Mouse (Mus musculus): Measurements from ENCODE around the gene Nmt1. TPM values are rescaled to one million over a fixed set of nuclear protein-coding genes. Genes with fewer than 3 reads are reported as not detected.

Gene Nmt1
- 48.5 TPM for polyA plus RNA-seq (2015; fragmentation: Illumina TruSeq; extraction: RNeasy Lipid Tissue Mini Kit (QIAGEN cat#74804); ENCODE audit: insufficient read depth, low replicate concordance)

GRCm38 (mm10) chr11:103028176-103028891 lies at the start of gene Nmt1, which contains the start of gene Dcakd:
Gene Nmt1 (plus strand): TSS chr11:103028190.
Gene Dcakd (minus strand): TSS chr11:103028333.

GRCm38 (mm10) chr11:103101481-103101865 lies 73.5 kb downstream of the Nmt1 start, which contains the start of the genes Plcd3 and Acbd4:
Gene Plcd3 (minus strand): TSS chr11:103101658.
Gene Acbd4 (plus strand): TSS chr11:103101682.

GRCm38 (mm10) chr11:103116008-103116818 lies 88.2 kb downstream of the Nmt1 start, which contains the start of gene Hexim1:
Gene Hexim1 (plus strand): TSS chr11:103116231.

Other genes with a start within 250 kb of the Nmt1 start
- 5.5 TPM for gene Gjc1, start 208.5 kb upstream of the Nmt1 start, polyA plus RNA-seq (2015; fragmentation: Illumina TruSeq; extraction: RNeasy Lipid Tissue Mini Kit (QIAGEN cat#74804); ENCODE audit: insufficient read depth, low replicate concordance)
- not detected for gene Higd1b, start 192.3 kb upstream of the Nmt1 start, polyA plus RNA-seq (2015; fragmentation: Illumina TruSeq; extraction: RNeasy Lipid Tissue Mini Kit (QIAGEN cat#74804); ENCODE audit: insufficient read depth, low replicate concordance)
- gene Eftud2, start 147.2 kb upstream of the Nmt1 start, polyA plus RNA-seq (2015; fragmentation: Illumina TruSeq; extraction: RNeasy Lipid Tissue Mini Kit (QIAGEN cat#74804); ENCODE audit: insufficient read depth, low replicate concordance): 82.0 TPM
- gene Ccdc103, start 147.0 kb upstream of the Nmt1 start, polyA plus RNA-seq (2015; fragmentation: Illumina TruSeq; extraction: RNeasy Lipid Tissue Mini Kit (QIAGEN cat#74804); ENCODE audit: insufficient read depth, low replicate concordance): not detected
- gene Fam187a, start 143.0 kb upstream of the Nmt1 start, polyA plus RNA-seq (2015; fragmentation: Illumina TruSeq; extraction: RNeasy Lipid Tissue Mini Kit (QIAGEN cat#74804); ENCODE audit: insufficient read depth, low replicate concordance): not detected
- gene Gfap, start 127.3 kb upstream of the Nmt1 start, polyA plus RNA-seq (2015; fragmentation: Illumina TruSeq; extraction: RNeasy Lipid Tissue Mini Kit (QIAGEN cat#74804); ENCODE audit: insufficient read depth, low replicate concordance): 0.83 TPM
- 2.7 TPM for gene Kif18b, start 103.1 kb upstream of the Nmt1 start, polyA plus RNA-seq (2015; fragmentation: Illumina TruSeq; extraction: RNeasy Lipid Tissue Mini Kit (QIAGEN cat#74804); ENCODE audit: insufficient read depth, low replicate concordance)
- not detected for gene C1ql1, start 81.5 kb upstream of the Nmt1 start, polyA plus RNA-seq (2015; fragmentation: Illumina TruSeq; extraction: RNeasy Lipid Tissue Mini Kit (QIAGEN cat#74804); ENCODE audit: insufficient read depth, low replicate concordance)
- 14.3 TPM for gene Dcakd, start 143 bp downstream of the Nmt1 start, polyA plus RNA-seq (2015; fragmentation: Illumina TruSeq; extraction: RNeasy Lipid Tissue Mini Kit (QIAGEN cat#74804); ENCODE audit: insufficient read depth, low replicate concordance)
- gene Plcd3, start 73.5 kb downstream of the Nmt1 start, polyA plus RNA-seq (2015; fragmentation: Illumina TruSeq; extraction: RNeasy Lipid Tissue Mini Kit (QIAGEN cat#74804); ENCODE audit: insufficient read depth, low replicate concordance): 0.93 TPM
- 17.7 TPM for gene Acbd4, start 73.5 kb downstream of the Nmt1 start, polyA plus RNA-seq (2015; fragmentation: Illumina TruSeq; extraction: RNeasy Lipid Tissue Mini Kit (QIAGEN cat#74804); ENCODE audit: insufficient read depth, low replicate concordance)
- gene Hexim1, start 88.0 kb downstream of the Nmt1 start, polyA plus RNA-seq (2015; fragmentation: Illumina TruSeq; extraction: RNeasy Lipid Tissue Mini Kit (QIAGEN cat#74804); ENCODE audit: insufficient read depth, low replicate concordance): 16.5 TPM
- 0.75 TPM for gene Hexim2, start 104.2 kb downstream of the Nmt1 start, polyA plus RNA-seq (2015; fragmentation: Illumina TruSeq; extraction: RNeasy Lipid Tissue Mini Kit (QIAGEN cat#74804); ENCODE audit: insufficient read depth, low replicate concordance)
- gene Fmnl1, start 142.9 kb downstream of the Nmt1 start, polyA plus RNA-seq (2015; fragmentation: Illumina TruSeq; extraction: RNeasy Lipid Tissue Mini Kit (QIAGEN cat#74804); ENCODE audit: insufficient read depth, low replicate concordance): 175 TPM
- not detected for gene 1700023F06Rik, start 180.4 kb downstream of the Nmt1 start, polyA plus RNA-seq (2015; fragmentation: Illumina TruSeq; extraction: RNeasy Lipid Tissue Mini Kit (QIAGEN cat#74804); ENCODE audit: insufficient read depth, low replicate concordance)
- gene Spata32, start 190.2 kb downstream of the Nmt1 start, polyA plus RNA-seq (2015; fragmentation: Illumina TruSeq; extraction: RNeasy Lipid Tissue Mini Kit (QIAGEN cat#74804); ENCODE audit: insufficient read depth, low replicate concordance): not detected
- 11.3 TPM for gene Map3k14, start 239.3 kb downstream of the Nmt1 start, polyA plus RNA-seq (2015; fragmentation: Illumina TruSeq; extraction: RNeasy Lipid Tissue Mini Kit (QIAGEN cat#74804); ENCODE audit: insufficient read depth, low replicate concordance)

Data from spleen, adult 10 weeks (tissue).